Mouse (Mus musculus) CH12.LX (cell line): ENCODE results near the gene Dph2. TPM values are rescaled to one million over a fixed set of nuclear protein-coding genes. Genes with fewer than 3 reads are reported as not detected.

Experiments used
- DNase-seq: peaks from one replicate; pipeline ENCODE4 v3.0.0-alpha.2; 2013; ENCODE audit errors: extremely low read depth
- H3K27ac ChIP-seq: 2 replicates; pipeline ENCODE4 v1.5.1; 2012; ENCODE audit warnings: low read depth, mild to moderate bottlenecking, control low read depth, moderate library complexity; ENCODE audit not compliant: insufficient read depth
- H3K27me3 ChIP-seq: replicated peaks from 2 replicates; pipeline ENCODE3; 2012; ENCODE audit warnings: inconsistent platforms
- H3K36me3 ChIP-seq, 2 experiments: replicated peaks in 1 of 2; 2 replicates each; pipeline versions ENCODE3 to v1.6.1; 2012; ENCODE audit warnings: inconsistent platforms in 1 of 2, low read length in 1 of 2, mild to moderate bottlenecking in 1 of 2, mixed read lengths in 1 of 2, moderate library complexity in 1 of 2; ENCODE audit not compliant: control insufficient read depth in 1 of 2, insufficient read depth in 1 of 2
- H3K4me1 ChIP-seq, 2 experiments: 2 replicates each; pipeline ENCODE4 v1.6.1; 2012; ENCODE audit warnings: inconsistent platforms in 1 of 2, moderate library complexity in 1 of 2; ENCODE audit not compliant: insufficient read depth in 2 of 2, control insufficient read depth in 1 of 2
- H3K4me2 ChIP-seq: 2 replicates; pipeline ENCODE4 v1.6.1; 2012; ENCODE audit warnings: low read depth, mild to moderate bottlenecking, control low read depth; ENCODE audit not compliant: poor library complexity, insufficient read depth, severe bottlenecking
- H3K4me3 ChIP-seq, 3 experiments: fragments of 150-350 bp in 1 of 3; sonication (generic) in 1 of 3; replicated peaks in 1 of 3; 2 replicates each; pipeline versions ENCODE3 to v1.5.1; 2011 to 2012; ENCODE audit warnings: low read depth in 2 of 3, low read length in 2 of 3, mild to moderate bottlenecking in 2 of 3, moderate library complexity in 2 of 3, control low read depth in 1 of 3, improper control_type of control experiment in 1 of 3, inconsistent platforms in 1 of 3, mixed read lengths in 1 of 3; ENCODE audit not compliant: poor library complexity in 1 of 3
- H3K79me2 ChIP-seq: replicated peaks from 2 replicates; pipeline ENCODE4 v1.6.1; 2012; ENCODE audit warnings: mild to moderate bottlenecking, moderate library complexity; ENCODE audit not compliant: control insufficient read depth, poor library complexity, insufficient read depth, severe bottlenecking; ENCODE audit errors: extremely low read depth
- H3K9ac ChIP-seq: 2 replicates; pipeline ENCODE4 v1.6.1; 2012; ENCODE audit warnings: low read depth, mild to moderate bottlenecking, control low read depth, moderate library complexity; ENCODE audit not compliant: insufficient read depth
- H3K9me3 ChIP-seq: replicated peaks from 2 replicates; pipeline ENCODE3; 2012; ENCODE audit warnings: low read length, inconsistent platforms, mixed read lengths
- CHD1 ChIP-seq: IDR thresholded peaks from 2 replicates; pipeline ENCODE4 v1.6.1; 2012; ENCODE audit warnings: low read depth, low read length, improper control_type of control experiment, inconsistent platforms
- CTCF ChIP-seq, 2 experiments: IDR thresholded peaks in 1 of 2; conservative IDR thresholded peaks in 1 of 2; 2 replicates each; pipeline ENCODE4 v1.5.1; 2011 to 2012; ENCODE audit warnings: low read depth in 2 of 2, low read length in 2 of 2, improper control_type of control experiment in 1 of 2, inconsistent platforms in 1 of 2, mild to moderate bottlenecking in 1 of 2, moderate library complexity in 1 of 2
- E2F4 ChIP-seq: IDR thresholded peaks from 2 replicates; pipeline ENCODE4 v1.6.1; 2011; ENCODE audit warnings: low read depth, low read length, improper control_type of control experiment; ENCODE audit not compliant: insufficient replicate concordance
- ELF1 ChIP-seq: IDR thresholded peaks from 2 replicates; pipeline ENCODE4 v1.6.1; 2014; ENCODE audit warnings: low read depth, mild to moderate bottlenecking, inconsistent platforms, low read length, improper control_type of control experiment
- EP300 ChIP-seq: IDR thresholded peaks from 2 replicates; pipeline ENCODE4 v1.6.1; 2011; ENCODE audit warnings: low read length, improper control_type of control experiment
- ETS1 ChIP-seq: conservative IDR thresholded peaks from 2 replicates; pipeline ENCODE4 v1.6.1; 2012; ENCODE audit warnings: low read depth, mild to moderate bottlenecking, inconsistent platforms, low read length, improper control_type of control experiment, moderate library complexity
- GABPA ChIP-seq: IDR thresholded peaks from 2 replicates; pipeline ENCODE4 v1.6.1; 2012; ENCODE audit warnings: low read depth, low read length, improper control_type of control experiment, inconsistent platforms; ENCODE audit not compliant: insufficient replicate concordance
- HCFC1 ChIP-seq: IDR thresholded peaks from 2 replicates; pipeline ENCODE4 v1.6.1; 2012; ENCODE audit warnings: low read depth, mild to moderate bottlenecking, inconsistent platforms, low read length, improper control_type of control experiment
- IRF4 ChIP-seq: IDR thresholded peaks from 2 replicates; pipeline ENCODE4 v1.6.1; 2014; ENCODE audit warnings: low read depth, mild to moderate bottlenecking, inconsistent platforms, low read length, improper control_type of control experiment
- JUN ChIP-seq: IDR thresholded peaks from 2 replicates; pipeline ENCODE4 v1.6.1; 2011; ENCODE audit warnings: low read depth, mild to moderate bottlenecking, low read length, improper control_type of control experiment, moderate library complexity; ENCODE audit not compliant: insufficient read depth
- JUND ChIP-seq: conservative IDR thresholded peaks from 2 replicates; pipeline ENCODE4 v1.6.1; 2011; ENCODE audit warnings: low read depth, low read length, improper control_type of control experiment
- MAFK ChIP-seq: IDR thresholded peaks from 2 replicates; pipeline ENCODE4 v1.6.1; 2011; ENCODE audit warnings: low read length, improper control_type of control experiment; ENCODE audit not compliant: insufficient replicate concordance
- MAX ChIP-seq: IDR thresholded peaks from 2 replicates; pipeline ENCODE4 v1.6.1; 2011; ENCODE audit warnings: low read length, improper control_type of control experiment
- MEF2A ChIP-seq: IDR thresholded peaks from 2 replicates; pipeline ENCODE4 v1.6.1; 2014; ENCODE audit warnings: low read depth, mild to moderate bottlenecking, inconsistent platforms, low read length, improper control_type of control experiment, borderline replicate concordance
- MXI1 ChIP-seq: IDR thresholded peaks from 2 replicates; pipeline ENCODE4 v1.6.1; 2011; ENCODE audit warnings: mild to moderate bottlenecking, low read depth, low read length, improper control_type of control experiment
- NELFE ChIP-seq: IDR thresholded peaks from 2 replicates; pipeline ENCODE4 v1.6.1; 2011; ENCODE audit warnings: low read depth, low read length, improper control_type of control experiment
- PAX5 ChIP-seq: IDR thresholded peaks from 2 replicates; pipeline ENCODE4 v1.6.1; 2012; ENCODE audit warnings: low read length, inconsistent platforms, mixed read lengths
- POLR2A ChIP-seq: IDR thresholded peaks from 2 replicates; pipeline ENCODE4 v1.6.1; 2011; ENCODE audit warnings: low read depth, mild to moderate bottlenecking, improper control_type of control experiment, low read length
- POLR2AphosphoS2 ChIP-seq: IDR thresholded peaks from 2 replicates; pipeline ENCODE4 v1.6.1; 2011; ENCODE audit warnings: low read depth, low read length, improper control_type of control experiment
- RCOR1 ChIP-seq: conservative IDR thresholded peaks from 2 replicates; pipeline ENCODE4 v1.6.1; 2012; ENCODE audit warnings: low read depth, mild to moderate bottlenecking, inconsistent platforms, low read length, improper control_type of control experiment
- SMC3 ChIP-seq: IDR thresholded peaks from 2 replicates; pipeline ENCODE4 v1.6.1; 2011; ENCODE audit warnings: low read depth, low read length, improper control_type of control experiment
- TCF12 ChIP-seq: IDR thresholded peaks from 2 replicates; pipeline ENCODE4 v1.6.1; 2014; ENCODE audit warnings: low read depth, mild to moderate bottlenecking, inconsistent platforms, low read length, improper control_type of control experiment
- UBTF ChIP-seq: IDR thresholded peaks from 2 replicates; pipeline ENCODE4 v1.6.1; 2012; ENCODE audit warnings: low read depth, mild to moderate bottlenecking, inconsistent platforms, low read length, improper control_type of control experiment, moderate library complexity
- USF1 ChIP-seq: IDR thresholded peaks from 2 replicates; pipeline ENCODE4 v1.6.1; 2014; ENCODE audit warnings: low read depth, mild to moderate bottlenecking, inconsistent platforms, low read length, improper control_type of control experiment
- ZMIZ1 ChIP-seq: IDR thresholded peaks from 2 replicates; pipeline ENCODE4 v1.6.1; 2012; ENCODE audit warnings: low read depth, mild to moderate bottlenecking, inconsistent platforms, low read length, improper control_type of control experiment
- dilution Hi-C: fragments of 300-500 bp; cut with MboI; formaldehyde crosslinking; loops from 2 replicates; pipeline ENCODE4 v1.14.3; 2020; ENCODE audit warnings: low sequenced_read_pairs; ENCODE audit not compliant: extremely low pct_unique_long_range_greater_than_20kb, extremely low pct_ligation_motif_present
- in situ Hi-C: fragments of 300-500 bp; cut with MboI; formaldehyde crosslinking; loops from 3 replicates; pipeline ENCODE4 v1.14.3; 2019; ENCODE audit warnings: low sequenced_read_pairs, low pct_ligation_motif_present, low pct_unique_long_range_greater_than_20kb, mixed read lengths
- polyA plus RNA-seq: library from polyadenylated mRNA; unstranded; fragments of >175 nt; gene quantifications from 2 replicates; pipeline ENCODE4 v1.2.1, GENCODE M21; 2012; ENCODE audit warnings: low read depth; ENCODE audit not compliant: insufficient read length
- total RNA-seq, 2 experiments: library from RNA; depleted of rRNA; stranded (reverse); fragments of 300-350 nt in 1 of 2; fragments of >200 nt in 1 of 2; gene quantifications; 2 replicates each; pipeline ENCODE4 v1.2.3; 2012 to 2014

Dph2 gene
- total and polyA plus RNA-seq, 3 experiments: 19.8 to 21.5 (median 20.8) TPM

- Histone ChIP-seq H3K36me3 (peaks cover 76 to 98% of the 10 kb centered on the region in 2 experiments), H3K9ac (no peak overlapping the region), H3K4me2 (no peak overlapping the region), H3K9me3 (no peaks in the 10 kb centered on the region), H3K79me2 (no peaks in the 10 kb centered on the region), H3K4me3 (no peak overlapping the region), H3K27ac (no peak overlapping the region), H3K4me1 (peaks cover 0 to 7% of the 10 kb centered on the region in 2 experiments; a peak in 1 of 4 replicates), H3K27me3 (no peaks in the 10 kb centered on the region)
- in situ Hi-C loops: no loop called here
- DNase-seq: no peak
- dilution Hi-C loops: no loop called here
- TF ChIP-seq USF1 (no peak), JUND (no peak)
Observed at GRCm38 (mm10) chr4:117898111-117898510, 6.3 kb upstream of the Dph2 start.

GRCm38 (mm10) chr4:117896031-117896430 lies 4.2 kb upstream of the Dph2 start:
- Histone ChIP-seq H3K4me1 (peaks cover 1 to 16% of the 10 kb centered on the region in 2 experiments; a peak in 3 of 4 replicates), H3K27me3 (no peaks in the 10 kb centered on the region), H3K9ac (no peak overlapping the region), H3K4me2 (no peak overlapping the region), H3K79me2 (peaks cover 5% of the 10 kb centered on the region; the same call in 1 of the 2 replicates), H3K4me3 (no peak overlapping the region), H3K27ac (no peak overlapping the region), H3K36me3 (peaks cover 56 to 77% of the 10 kb centered on the region in 2 experiments), H3K9me3 (no peaks in the 10 kb centered on the region)
- no peak for DNase-seq
- TF ChIP-seq TCF12 (no peak), NELFE (no peak), SMC3 (no peak), MAX (no peak), JUN (no peak), USF1 (no peak), ETS1 (no peak), MXI1 (no peak), CHD1 (no peak), EP300 (no peak), IRF4 (no peak), ZMIZ1 (no peak), PAX5 (no peak), CTCF (conservative IDR thresholded peaks at IDR 0.05 in 1 of 2, IDR thresholded peaks at IDR 0.05 in 1 of 2; ENCODE audit: low read depth in 2 of 2, low read length in 2 of 2) (no peak), POLR2AphosphoS2 (no peak)
- in situ Hi-C loops (no loop called here), dilution Hi-C loops (no loop called here)

GRCm38 (mm10) chr4:117895339-117895738 lies 3.5 kb upstream of the Dph2 start:
- Histone ChIP-seq H3K9me3 (no peaks in the 10 kb centered on the region), H3K36me3 (peaks cover 51 to 77% of the 10 kb centered on the region in 2 experiments), H3K79me2 (peaks cover 7% of the 10 kb centered on the region; the same call in 1 of the 2 replicates), H3K27me3 (no peaks in the 10 kb centered on the region), H3K4me2 (no peak overlapping the region), H3K4me3 (no peak overlapping the region), H3K27ac (no peak overlapping the region), H3K4me1 (peaks cover 5 to 22% of the 10 kb centered on the region in 2 experiments), H3K9ac (no peak overlapping the region)
- dilution Hi-C loops (no loop called here), in situ Hi-C loops (no loop called here)
- no peak for DNase-seq
- TF ChIP-seq USF1: no peak
- TF ChIP-seq JUN: no peak
- no peak for TF ChIP-seq UBTF
- TF ChIP-seq MAX: no peak
- no peak for TF ChIP-seq EP300
- no peak for TF ChIP-seq POLR2AphosphoS2
- TF ChIP-seq MXI1: no peak
- no peak for TF ChIP-seq RCOR1
- no peak for TF ChIP-seq E2F4
- TF ChIP-seq POLR2A: no peak
- no peak for TF ChIP-seq MAFK
- no peak for TF ChIP-seq ELF1
- no peak for TF ChIP-seq GABPA
- TF ChIP-seq HCFC1: no peak
- TF ChIP-seq CHD1: no peak
- no peak for TF ChIP-seq MEF2A
